Mouse (Mus musculus): Measurements from ENCODE around the gene Gm8265. TPM values are rescaled to one million over a fixed set of nuclear protein-coding genes. Genes with fewer than 3 reads are reported as not detected.
"Not testable (repeated sequence)": the region's sequence is repeated elsewhere in the genome, so short reads cannot be mapped to it uniquely, and the experiment has no call there.

Gm8265 gene
- not detected in 2 replicates for polyA plus RNA-seq (2015; fragmentation: Nextera tagmentation; extraction: Ambion mirVana)

GRCm38 (mm10) chr14:5632928-5633327 lies at the start of gene Gm8265:
Gene Gm8265 (minus strand): TSS chr14:5633028.
- not testable (repeated sequence) for H3K4me1 ChIP-seq; H3K9me3 ChIP-seq; H3K4me3 ChIP-seq (replicated peaks); H3K36me3 ChIP-seq; ATAC-seq (ENCODE audit: insufficient read depth, low FRiP score, low read depth); H3K27ac ChIP-seq; H3K9ac ChIP-seq; H3K27me3 ChIP-seq (replicated peaks); H3K4me2 ChIP-seq
- no CpG with 5 or more reads among the region's 1 CpGs for WGBS

Other genes with a start within 250 kb of the Gm8265 start
- 0.09 and 0.37 TPM in 2 replicates for gene Gm3500, start 244.0 kb downstream of the Gm8265 start, polyA plus RNA-seq (2015; fragmentation: Nextera tagmentation; extraction: Ambion mirVana)
- 0.58 and 0.61 TPM in 2 replicates for gene Gm3194, start 177.6 kb downstream of the Gm8265 start, polyA plus RNA-seq (2015; fragmentation: Nextera tagmentation; extraction: Ambion mirVana)
- gene Gm8246, start 155.2 kb downstream of the Gm8265 start, polyA plus RNA-seq (2015; fragmentation: Nextera tagmentation; extraction: Ambion mirVana): not detected in 2 replicates
- gene Gm3187, start 148.8 kb downstream of the Gm8265 start, polyA plus RNA-seq (2015; fragmentation: Nextera tagmentation; extraction: Ambion mirVana): not detected in 2 replicates
- gene Gm3488, start 131.4 kb downstream of the Gm8265 start, polyA plus RNA-seq (2015; fragmentation: Nextera tagmentation; extraction: Ambion mirVana): 0.55 and 0.62 TPM in 2 replicates
- gene Gm3532, start 94.5 kb downstream of the Gm8265 start, polyA plus RNA-seq (2015; fragmentation: Nextera tagmentation; extraction: Ambion mirVana): not detected in 2 replicates
- not detected in 2 replicates for gene Gm9603, start 54.4 kb upstream of the Gm8265 start, polyA plus RNA-seq (2015; fragmentation: Nextera tagmentation; extraction: Ambion mirVana)
- gene Gm3373, start 108.5 kb upstream of the Gm8265 start, polyA plus RNA-seq (2015; fragmentation: Nextera tagmentation; extraction: Ambion mirVana): 0.08 TPM in 1 of 2 replicates, not detected in the other
- gene Gm3383, start 175.0 kb upstream of the Gm8265 start, polyA plus RNA-seq (2015; fragmentation: Nextera tagmentation; extraction: Ambion mirVana): 0.61 and 0.68 TPM in 2 replicates
- gene Gm3424, start 197.3 kb upstream of the Gm8265 start, polyA plus RNA-seq (2015; fragmentation: Nextera tagmentation; extraction: Ambion mirVana): not detected in 2 replicates
- gene Gm8237, start 247.4 kb upstream of the Gm8265 start, polyA plus RNA-seq (2015; fragmentation: Nextera tagmentation; extraction: Ambion mirVana): 0.36 TPM in 2 replicates